Mouse (Mus musculus) layer of hippocampus, adult 8-10 months (tissue): ENCODE data around the gene Atf5. TPM values are rescaled to one million over a fixed set of nuclear protein-coding genes. Genes with fewer than 3 reads are reported as not detected.

ENCODE experiments used
- DNase-seq, 2 experiments: peaks; one replicate each; pipeline ENCODE4 v3.0.0; 2022; ENCODE audit warnings: low spot score in 2 of 2
- total RNA-seq, 4 experiments: library from RNA; stranded (reverse); gene quantifications; 2 replicates each; pipeline ENCODE4 v1.2.4; 2022

The Atf5 gene
- total RNA-seq, 4 experiments from 2014 or later: 23.3 to 36.1 (median 26.1) TPM

DNA sequence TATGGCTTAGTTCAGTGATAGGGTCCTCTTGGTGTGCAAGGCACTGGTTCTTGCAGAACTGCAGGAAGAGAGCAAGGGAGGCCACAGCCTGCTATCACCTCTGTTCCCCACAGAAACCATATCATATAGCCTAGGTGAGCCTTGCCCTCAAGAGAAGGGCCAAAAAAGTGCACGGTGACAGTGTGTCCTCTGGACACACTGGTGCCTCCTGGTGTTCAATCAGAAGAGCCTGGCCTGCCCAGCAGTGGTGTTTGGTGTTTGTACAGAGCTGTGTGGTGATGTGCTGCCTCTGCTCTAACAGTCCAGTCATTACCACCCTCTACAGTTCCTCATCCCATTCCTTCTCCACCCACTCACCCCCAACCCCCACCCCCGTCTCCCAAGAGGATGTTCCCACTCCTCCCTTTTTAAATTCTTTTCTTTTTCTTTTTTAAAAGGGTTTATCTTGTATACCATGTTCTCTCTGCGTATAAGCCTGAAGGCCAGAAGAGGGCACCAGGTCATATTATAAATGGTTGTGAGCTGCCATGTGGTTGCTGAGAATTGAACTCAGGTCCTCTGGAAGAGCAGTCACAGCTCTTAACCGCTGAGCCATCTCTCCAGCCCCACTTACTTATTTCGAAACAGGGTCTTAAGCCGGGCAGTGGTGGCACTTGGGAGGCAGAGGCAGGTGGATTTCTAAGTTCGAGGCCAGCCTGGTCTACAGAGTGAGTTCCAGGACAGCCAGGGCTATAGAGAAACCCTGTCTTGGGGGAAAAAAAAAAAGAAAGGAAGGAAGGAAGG lies 5.4 kb upstream of the Atf5 start:
- DNase-seq: peak; percentile 1

DNA sequence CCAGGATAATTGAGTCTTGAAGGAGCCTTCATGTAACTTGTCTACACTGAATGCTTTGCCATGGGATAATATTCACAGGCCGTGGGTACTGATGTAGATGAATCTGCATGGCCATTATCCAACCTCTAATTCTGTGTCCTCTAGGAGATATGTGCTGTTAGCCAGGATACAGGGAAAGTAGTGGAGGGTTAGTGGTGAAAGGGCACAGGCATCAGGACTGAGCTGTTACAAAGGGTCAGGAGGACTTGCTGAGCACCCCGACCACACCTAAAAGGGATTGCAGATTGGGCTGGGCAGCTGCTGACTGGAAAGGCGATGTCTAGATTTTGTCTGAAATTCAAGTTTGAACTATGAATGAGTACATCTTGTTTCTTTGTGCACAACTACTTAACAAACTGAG lies 4.1 kb upstream of the Atf5 start:
- DNase-seq: no peak

DNA sequence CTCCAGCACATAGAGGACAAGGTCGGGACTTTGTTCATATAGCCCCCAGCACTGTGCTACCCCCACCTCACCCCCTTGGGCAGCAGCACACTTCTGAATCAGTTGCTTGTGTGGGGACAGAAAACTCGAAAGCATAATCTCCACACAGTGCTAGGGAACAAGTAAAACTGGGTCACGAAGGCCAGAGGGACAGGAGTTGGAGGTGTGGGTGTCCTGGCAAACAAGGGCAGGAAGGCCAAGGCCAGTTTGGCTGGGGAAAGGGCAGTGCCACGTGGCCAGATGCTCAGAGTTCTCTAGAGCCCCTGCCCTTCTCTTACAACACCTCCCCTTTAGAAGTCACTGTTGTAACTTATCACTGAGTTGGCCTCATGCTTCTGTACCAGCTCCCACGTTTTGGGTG lies 3.4 kb upstream of the Atf5 start:
- DNase-seq: peak in 1 of 2 experiments; percentile 3

DNA sequence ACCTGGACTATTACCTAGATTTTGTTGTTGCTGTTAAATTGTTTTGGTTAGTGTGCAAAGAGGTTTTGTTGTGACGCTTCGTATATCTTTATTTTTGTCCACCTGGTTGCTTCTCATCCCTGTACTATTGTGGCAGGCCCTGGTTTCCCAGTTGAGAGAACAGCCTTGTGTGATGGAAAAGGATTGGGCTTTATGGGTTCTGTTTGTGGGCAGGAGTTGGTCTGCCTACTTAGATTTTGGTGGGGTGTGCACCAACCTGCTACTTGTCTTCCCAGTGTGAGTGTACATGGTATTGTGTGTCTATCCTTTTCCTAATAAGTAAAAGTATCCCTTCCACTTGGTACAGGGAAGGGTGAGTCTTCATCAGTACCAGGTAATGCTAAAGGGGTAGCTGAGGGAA lies 2.9 kb upstream of the Atf5 start:
- no peak for DNase-seq

DNA sequence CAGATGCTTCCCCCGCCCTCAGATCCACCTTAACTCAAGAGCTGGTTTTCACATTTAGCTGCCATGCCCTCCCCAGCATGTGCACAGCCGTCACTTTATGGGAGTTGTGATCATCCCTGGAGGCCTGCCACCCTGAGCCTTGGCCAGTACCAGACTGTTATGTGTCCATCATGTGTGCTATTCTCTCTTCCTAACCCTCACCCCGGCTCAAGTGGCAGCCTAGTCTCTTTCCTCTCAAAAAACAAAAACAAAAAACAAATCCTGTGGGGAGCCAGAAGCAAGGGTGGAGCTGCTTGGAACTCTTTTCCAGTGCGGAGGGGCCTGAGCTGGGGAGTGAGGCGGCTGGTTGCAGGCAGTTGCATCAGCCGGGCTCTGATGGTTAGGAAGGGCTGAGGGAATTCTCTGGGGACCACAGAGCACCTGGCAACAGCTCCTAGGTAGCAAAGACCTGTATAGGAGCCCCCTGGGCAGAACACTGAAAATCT lies 2.3 kb upstream of the Atf5 start:
- DNase-seq: peak in 1 of 2 experiments; percentile 15

GRCm38 (mm10) chr7:44818164-44818563 lies 1.7 kb upstream of the Atf5 start:
- DNase-seq: no peak

- DNase-seq: peak in 1 of 2 experiments; percentile 1
Observed at GRCm38 (mm10) chr7:44817441-44817840, 983 bp upstream of the Atf5 start.

- DNase-seq: peak; percentile 97 to 99
Observed at GRCm38 (mm10) chr7:44815721-44816469, 563 bp downstream of the Atf5 start, which contains the start of the genes Nup62 and Il4i1. Nup62 (plus strand) TSS chr7:44816088. Il4i1 (plus strand) TSS chr7:44816387.

GRCm38 (mm10) chr7:44814952-44815553 lies 1.4 kb downstream of the Atf5 start:
- no peak for DNase-seq

- no peak for DNase-seq
Observed at GRCm38 (mm10) chr7:44814423-44814822, 2.0 kb downstream of the Atf5 start.

DNA sequence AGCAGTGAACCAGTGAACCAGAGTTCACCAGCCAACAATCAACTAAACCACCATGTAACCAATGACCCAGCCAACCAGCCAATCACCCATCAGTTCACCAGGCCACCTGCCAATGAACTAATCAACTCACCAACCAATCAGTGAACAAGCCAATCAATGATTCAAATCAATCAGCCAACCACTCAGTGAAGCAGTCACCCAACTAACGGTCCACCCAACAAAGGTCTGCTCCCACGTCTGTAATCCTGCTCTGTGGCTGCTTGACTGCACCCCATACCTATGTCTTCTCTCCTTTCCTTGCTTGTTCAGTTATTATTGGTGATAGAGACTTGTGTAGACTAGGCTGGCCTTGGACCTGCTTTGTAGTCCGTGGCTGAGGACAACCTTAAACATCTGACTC lies 2.5 kb downstream of the Atf5 start:
- DNase-seq: no peak

GRCm38 (mm10) chr7:44812651-44813325 lies 3.7 kb downstream of the Atf5 start:
- DNase-seq: peak in 1 of 2 experiments; percentile 2

GRCm38 (mm10) chr7:44810819-44811557 lies 5.5 kb downstream of the Atf5 start:
- peak in 1 of 2 experiments; percentile 1 for DNase-seq

DNA sequence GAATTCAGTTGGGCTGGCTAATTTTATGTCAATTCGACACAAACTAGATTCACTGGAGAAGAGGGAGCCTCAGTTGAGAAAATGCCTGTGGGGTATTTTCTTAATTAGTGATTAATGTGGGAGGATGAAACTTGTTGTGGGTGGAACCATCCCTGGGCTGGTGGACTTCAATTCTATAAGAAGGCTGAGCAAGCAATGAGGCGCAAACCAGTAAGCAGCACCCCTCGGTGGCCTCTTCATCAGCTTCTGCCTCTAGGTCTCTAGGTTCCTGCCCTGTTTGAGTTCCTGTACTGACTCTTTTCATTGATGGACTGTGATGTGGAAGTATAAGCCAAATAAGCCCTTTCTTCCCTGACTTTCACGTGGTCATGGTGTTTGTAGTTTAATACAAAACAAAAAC lies 6.1 kb downstream of the Atf5 start:
- no peak for DNase-seq

GRCm38 (mm10) chr7:44809466-44809865 lies 7.0 kb downstream of the Atf5 start:
- peak in 1 of 2 experiments; percentile 1 for DNase-seq

DNA sequence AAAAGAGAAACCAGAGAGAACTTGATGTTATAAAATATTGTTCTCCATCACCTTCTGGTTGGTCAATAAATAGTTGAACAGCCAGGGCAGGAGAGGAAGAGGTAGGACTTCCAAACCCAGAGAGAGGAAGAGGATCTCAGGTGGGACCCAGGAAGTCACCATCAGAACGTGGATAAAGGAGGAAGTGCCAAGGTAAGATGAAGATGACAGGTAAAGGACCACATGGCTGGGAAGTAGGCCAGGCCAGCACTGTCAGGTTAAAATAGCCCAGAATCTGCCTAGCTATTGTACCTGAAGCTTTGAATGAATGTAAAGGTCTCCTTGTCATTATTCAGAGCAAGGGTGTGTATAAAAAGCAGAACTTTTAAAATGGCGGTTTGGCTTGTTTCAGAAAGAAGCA lies 7.5 kb downstream of the Atf5 start:
- peak in 1 of 2 experiments; percentile 0 for DNase-seq

GRCm38 (mm10) chr7:44792781-44793180 lies 23.7 kb downstream of the Atf5 start:
- no peak for DNase-seq

- DNase-seq: no peak
Observed at GRCm38 (mm10) chr7:44790066-44790465, 26.4 kb downstream of the Atf5 start.

GRCm38 (mm10) chr7:44789531-44789930 lies 26.9 kb downstream of the Atf5 start:
- no peak for DNase-seq

DNA sequence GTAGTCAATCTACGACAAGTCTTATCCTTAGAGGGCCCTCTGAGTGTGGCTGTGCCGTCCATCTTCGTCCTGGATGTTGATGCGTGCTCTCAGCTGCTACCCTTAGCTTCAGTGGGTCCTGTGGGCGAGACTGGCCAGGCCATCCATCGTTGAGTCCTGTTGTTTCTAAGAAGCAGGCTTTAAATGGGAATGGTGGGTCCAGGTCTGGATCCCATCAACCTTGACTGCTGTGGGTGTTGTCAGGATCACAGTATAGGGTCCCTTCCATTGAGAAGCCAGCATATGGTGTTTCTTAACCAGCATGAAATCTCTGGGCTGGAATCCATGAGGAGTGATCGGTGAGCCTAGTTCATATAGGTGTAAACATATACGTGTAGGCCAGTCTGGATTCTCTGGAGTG lies 36.4 kb downstream of the Atf5 start:
- no peak for DNase-seq
